Mouse (Mus musculus): ENCODE measurements around the gene Gm17606. TPM values are rescaled to one million over a fixed set of nuclear protein-coding genes. Genes with fewer than 3 reads are reported as not detected.
A peak's percentile ranks its signal among the peaks of the same experiment; 100 is the strongest.

Gm17606 gene
- polyA plus RNA-seq, 1 experiment from 2014 or later = not detected

GRCm38 (mm10) chr14:54629797-54630196 is 11.0 kb upstream of the Gm17606 start:
- no peak for ATAC-seq
- WGBS = 91% methylated on average over 2 of the region's 2 CpGs
- no peaks in the 10 kb centered on the region for H3K27me3 ChIP-seq
- H3K4me3 ChIP-seq = no peak overlapping the region
- no peak overlapping the region for H3K4me2 ChIP-seq
- no peaks in the 10 kb centered on the region for H3K4me1 ChIP-seq
- H3K9ac ChIP-seq = no peak overlapping the region
- no peaks in the 10 kb centered on the region for H3K9me3 ChIP-seq (replicated peaks)
- H3K36me3 ChIP-seq (ENCODE audit: poor library complexity, severe bottlenecking) = peaks cover 50% of the 10 kb centered on the region
- H3K27ac ChIP-seq = no peak overlapping the region

- Histone ChIP-seq H3K9ac (no peak overlapping the region; the same call in 1 of the 2 replicates), H3K27ac (peak overlapping the region; percentile 31; the same call in 1 of the 2 replicates), H3K4me1 (no peaks in the 10 kb centered on the region), H3K36me3 (ENCODE audit: poor library complexity, severe bottlenecking) (peaks cover 56% of the 10 kb centered on the region), H3K4me2 (no peak overlapping the region), H3K9me3 (replicated peaks) (no peaks in the 10 kb centered on the region), H3K4me3 (no peak overlapping the region), H3K27me3 (no peaks in the 10 kb centered on the region)
- whole genome bisulfite sequencing = 71% methylated on average over 11 of the region's 11 CpGs
- ATAC-seq = 0 out of 2 replicates have a peak, but pooled peaks have one; percentile 25
Observed at GRCm38 (mm10) chr14:54630583-54631239, 10.0 kb upstream of the Gm17606 start.

- ATAC-seq = no peak
- H3K9ac ChIP-seq = no peak overlapping the region; the same call in 1 of the 2 replicates
- no peak overlapping the region for H3K4me2 ChIP-seq
- peaks cover 61% of the 10 kb centered on the region for H3K36me3 ChIP-seq (ENCODE audit: poor library complexity, severe bottlenecking)
- WGBS = 68% methylated on average over 4 of the region's 4 CpGs
- H3K27ac ChIP-seq = 0 out of 2 replicates have a peak overlapping the region, but pooled peaks have one; percentile 31
- no peaks in the 10 kb centered on the region for H3K9me3 ChIP-seq (replicated peaks)
- H3K4me3 ChIP-seq = no peak overlapping the region
- no peaks in the 10 kb centered on the region for H3K4me1 ChIP-seq
- H3K27me3 ChIP-seq = no peaks in the 10 kb centered on the region
Observed at GRCm38 (mm10) chr14:54631240-54631599, 9.5 kb upstream of the Gm17606 start.

- Histone ChIP-seq H3K9ac (no peak overlapping the region), H3K36me3 (ENCODE audit: poor library complexity, severe bottlenecking) (peaks cover 70% of the 10 kb centered on the region), H3K9me3 (replicated peaks) (no peaks in the 10 kb centered on the region), H3K4me2 (no peak overlapping the region), H3K27me3 (no peaks in the 10 kb centered on the region), H3K4me3 (no peak overlapping the region), H3K4me1 (no peaks in the 10 kb centered on the region), H3K27ac (no peak overlapping the region)
- 91% methylated on average over 37 of the region's 37 CpGs for WGBS
- ATAC-seq = no peak; the same call in 1 of the 2 replicates
Observed at GRCm38 (mm10) chr14:54632252-54632651, 8.5 kb upstream of the Gm17606 start.

GRCm38 (mm10) chr14:54634182-54634581 is 6.6 kb upstream of the Gm17606 start:
- no peaks in the 10 kb centered on the region for H3K27me3 ChIP-seq
- peaks cover 10% of the 10 kb centered on the region for H3K4me1 ChIP-seq
- no peaks in the 10 kb centered on the region for H3K9me3 ChIP-seq (replicated peaks)
- peaks cover 86% of the 10 kb centered on the region for H3K36me3 ChIP-seq (ENCODE audit: poor library complexity, severe bottlenecking)
- 90% methylated on average over 4 of the region's 4 CpGs for WGBS
- no peak overlapping the region for H3K9ac ChIP-seq
- H3K4me3 ChIP-seq = no peak overlapping the region
- H3K4me2 ChIP-seq = no peak overlapping the region
- no peak overlapping the region for H3K27ac ChIP-seq
- ATAC-seq = no peak

GRCm38 (mm10) chr14:54636954-54637353 is 3.8 kb upstream of the Gm17606 start:
- WGBS = 51% methylated on average over 8 of the region's 8 CpGs
- Histone ChIP-seq H3K9ac (no peak overlapping the region), H3K27me3 (no peaks in the 10 kb centered on the region), H3K9me3 (replicated peaks) (no peaks in the 10 kb centered on the region), H3K36me3 (ENCODE audit: poor library complexity, severe bottlenecking) (peaks cover 62% of the 10 kb centered on the region), H3K4me2 (no peak overlapping the region), H3K4me3 (no peak overlapping the region), H3K27ac (no peak overlapping the region), H3K4me1 (peaks cover 27% of the 10 kb centered on the region)
- no peak for ATAC-seq

GRCm38 (mm10) chr14:54638210-54638609 is 2.5 kb upstream of the Gm17606 start:
- no peak overlapping the region for H3K4me2 ChIP-seq
- WGBS = 81% methylated on average over 5 of the region's 5 CpGs
- peaks cover 61% of the 10 kb centered on the region for H3K36me3 ChIP-seq (ENCODE audit: poor library complexity, severe bottlenecking)
- peaks cover 31% of the 10 kb centered on the region for H3K4me1 ChIP-seq
- no peaks in the 10 kb centered on the region for H3K9me3 ChIP-seq (replicated peaks)
- H3K4me3 ChIP-seq = no peak overlapping the region
- no peak for ATAC-seq
- H3K27me3 ChIP-seq = no peaks in the 10 kb centered on the region
- no peak overlapping the region for H3K27ac ChIP-seq
- H3K9ac ChIP-seq = no peak overlapping the region

GRCm38 (mm10) chr14:54640121-54640520 is 631 bp upstream of the Gm17606 start:
- WGBS = 14% methylated on average over 4 of the region's 4 CpGs
- peaks cover 64% of the 10 kb centered on the region for H3K36me3 ChIP-seq (ENCODE audit: poor library complexity, severe bottlenecking)

GRCm38 (mm10) chr14:54641305-54641969 is 685 bp downstream of the Gm17606 start, which contains the start of gene Cdh24:
Gene Cdh24 (minus strand): TSS chr14:54641364.
- Histone ChIP-seq H3K4me1 (peaks cover 31% of the 10 kb centered on the region), H3K9ac (peak within 1 kb of the TSS; percentile 93), H3K4me2 (peak within 1 kb of the TSS; percentile 93), H3K27me3 (no peaks in the 10 kb centered on the region), H3K4me3 (peak within 1 kb of the TSS; percentile 72), H3K27ac (peak within 1 kb of the TSS; percentile 92), H3K9me3 (replicated peaks) (no peaks in the 10 kb centered on the region), H3K36me3 (ENCODE audit: poor library complexity, severe bottlenecking) (peaks cover 67% of the 10 kb centered on the region)
- ATAC-seq = peak; percentile 94
- under 1% methylated on average over 52 of the region's 52 CpGs for WGBS

More at GRCm38 (mm10) chr14:54640121-54640520, 631 bp upstream of the Gm17606 start:
- H3K27me3 ChIP-seq = no peaks in the 10 kb centered on the region
- peak overlapping the region; percentile 72 for H3K4me3 ChIP-seq
- H3K9me3 ChIP-seq (replicated peaks) = no peaks in the 10 kb centered on the region
- H3K27ac ChIP-seq = no peak overlapping the region
- peak overlapping the region; percentile 93 for H3K4me2 ChIP-seq
- no peak for ATAC-seq
- peaks cover 31% of the 10 kb centered on the region for H3K4me1 ChIP-seq
- H3K9ac ChIP-seq = peak overlapping the region; percentile 93

GRCm38 (mm10) chr14:54642224-54642944 is 1.6 kb downstream of the Gm17606 start:
- H3K4me2 ChIP-seq = no peak overlapping the region
- no peaks in the 10 kb centered on the region for H3K27me3 ChIP-seq
- WGBS = 79% methylated on average over 25 of the region's 25 CpGs
- H3K9ac ChIP-seq = no peak overlapping the region
- ATAC-seq = no peak
- H3K9me3 ChIP-seq (replicated peaks) = no peaks in the 10 kb centered on the region
- H3K4me1 ChIP-seq = peaks cover 31% of the 10 kb centered on the region
- 0 out of 2 replicates have a peak overlapping the region, but pooled peaks have one; percentile 72 for H3K4me3 ChIP-seq
- H3K27ac ChIP-seq = peak overlapping the region; percentile 68
- peaks cover 68% of the 10 kb centered on the region for H3K36me3 ChIP-seq (ENCODE audit: poor library complexity, severe bottlenecking)

GRCm38 (mm10) chr14:54643011-54643410 is 2.3 kb downstream of the Gm17606 start:
- no peaks in the 10 kb centered on the region for H3K27me3 ChIP-seq
- no peak overlapping the region for H3K4me3 ChIP-seq
- H3K36me3 ChIP-seq (ENCODE audit: poor library complexity, severe bottlenecking) = peaks cover 70% of the 10 kb centered on the region
- H3K27ac ChIP-seq = no peak overlapping the region; the same call in 1 of the 2 replicates
- 85% methylated on average over 2 of the region's 2 CpGs for WGBS
- H3K4me1 ChIP-seq = peaks cover 28% of the 10 kb centered on the region
- no peak overlapping the region for H3K4me2 ChIP-seq
- ATAC-seq = no peak
- no peaks in the 10 kb centered on the region for H3K9me3 ChIP-seq (replicated peaks)
- H3K9ac ChIP-seq = no peak overlapping the region

- Histone ChIP-seq H3K27me3 (no peaks in the 10 kb centered on the region), H3K9ac (no peak overlapping the region), H3K9me3 (replicated peaks) (no peaks in the 10 kb centered on the region), H3K4me1 (peaks cover 28% of the 10 kb centered on the region), H3K4me3 (no peak overlapping the region), H3K4me2 (no peak overlapping the region), H3K27ac (no peak overlapping the region), H3K36me3 (ENCODE audit: poor library complexity, severe bottlenecking) (peaks cover 70% of the 10 kb centered on the region)
- WGBS = 97% methylated on average over 9 of the region's 9 CpGs
- ATAC-seq = no peak
Observed at GRCm38 (mm10) chr14:54644294-54644693, 3.5 kb downstream of the Gm17606 start.
